13 mouse cellular contexts compared by ENCODE assay signal in the genomic region with DNA sequence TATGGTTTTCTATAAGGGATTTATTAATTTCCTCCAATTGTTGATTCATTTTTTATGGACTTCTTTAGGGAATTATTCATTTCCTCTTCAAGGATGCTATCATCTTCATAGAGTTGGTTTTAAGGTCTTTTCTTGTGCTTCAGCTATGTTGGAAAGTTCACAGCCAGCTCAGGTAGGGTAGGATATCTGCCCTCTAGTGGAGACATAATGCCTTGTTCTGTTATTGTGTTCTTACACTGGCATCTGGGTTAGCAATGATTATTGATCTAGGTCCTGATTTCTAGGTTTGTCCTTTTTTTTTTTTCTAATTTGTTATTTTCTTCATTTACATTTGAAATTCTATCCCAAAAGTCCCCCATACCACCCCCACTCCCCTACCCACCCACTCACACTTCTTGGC.
DNase-seq lines count a peak whose midpoint lies in the region; ATAC-seq and TF ChIP-seq lines count a peak whose summit lies in the region.
"Had no signal": no experiment of that assay in that cellular context is flagged by ENCODE, and none has a peak within 500 bp of the region (broad histone marks: within the 10 kb centered on the region; RNA-seq: fewer than 3 reads in every experiment).

No protein-coding gene starts in this region.

- H3K36me3 ChIP-seq in kidney, embryonic 16.5 days (ENCODE audit: insufficient read depth, low read length): no peaks in the 10 kb centered on the region
- no peaks in the 10 kb centered on the region for H3K36me3 ChIP-seq in midbrain, postnatal 0 days (ENCODE audit: insufficient read depth, low read length)
- H3K36me3 ChIP-seq in midbrain, embryonic 11.5 days (ENCODE audit: control insufficient read depth, insufficient read depth, low read length): no peaks in the 10 kb centered on the region
- no peaks in the 10 kb centered on the region for H3K36me3 ChIP-seq in stomach, postnatal 0 days (ENCODE audit: control insufficient read depth, insufficient read depth, low read length)
- H3K36me3 ChIP-seq: lung, embryonic 15.5 days had no signal

- H3K9ac ChIP-seq in kidney, embryonic 16.5 days (replicated peaks; ENCODE audit: low read length): no peak overlapping the region
- no peak overlapping the region for H3K9ac ChIP-seq in midbrain, postnatal 0 days (replicated peaks; ENCODE audit: low read length, poor library complexity, severe bottlenecking)
- H3K9ac ChIP-seq in midbrain, embryonic 11.5 days (ENCODE audit: low read length): no peak overlapping the region
- no peak overlapping the region for H3K9ac ChIP-seq in stomach, postnatal 0 days (ENCODE audit: low read length)
- H3K9ac ChIP-seq: hindbrain, embryonic 14.5 days; lung, embryonic 15.5 days had no signal

- H3K27me3 ChIP-seq in kidney, embryonic 16.5 days (ENCODE audit: insufficient read depth, low read length): no peaks in the 10 kb centered on the region
- H3K27me3 ChIP-seq in midbrain, postnatal 0 days (ENCODE audit: insufficient read depth, low read length): no peaks in the 10 kb centered on the region
- H3K27me3 ChIP-seq in midbrain, embryonic 11.5 days (ENCODE audit: control insufficient read depth, insufficient read depth, low read length): no peaks in the 10 kb centered on the region
- H3K27me3 ChIP-seq in stomach, postnatal 0 days (ENCODE audit: control insufficient read depth, insufficient read depth, low read length): no peaks in the 10 kb centered on the region
- H3K27me3 ChIP-seq: lung, embryonic 15.5 days had no signal

- no peak overlapping the region for H3K27ac ChIP-seq in kidney, embryonic 16.5 days (ENCODE audit: low read length)
- H3K27ac ChIP-seq in midbrain, postnatal 0 days (ENCODE audit: low read depth, low read length): no peak overlapping the region
- H3K27ac ChIP-seq in midbrain, embryonic 11.5 days (ENCODE audit: low read depth, low read length): no peak overlapping the region
- no peak overlapping the region for H3K27ac ChIP-seq in stomach, postnatal 0 days (replicated peaks)
- H3K27ac ChIP-seq: hindbrain, embryonic 14.5 days; lung, embryonic 15.5 days had no signal

- H3K4me2 ChIP-seq in kidney, embryonic 16.5 days (replicated peaks; ENCODE audit: low read depth, low read length): no peak overlapping the region
- no peak overlapping the region for H3K4me2 ChIP-seq in midbrain, postnatal 0 days (ENCODE audit: low read depth, low read length, poor library complexity, severe bottlenecking)
- H3K4me2 ChIP-seq in midbrain, embryonic 11.5 days: no peak overlapping the region
- no peak overlapping the region for H3K4me2 ChIP-seq in stomach, postnatal 0 days (replicated peaks; ENCODE audit: low read depth)
- H3K4me2 ChIP-seq: hindbrain, embryonic 14.5 days; lung, embryonic 15.5 days had no signal

- TF ChIP-seq CTCF in midbrain, postnatal 0 days (IDR thresholded peaks at IDR 0.05): peak; percentile 33
- peak; percentile 62 for TF ChIP-seq CTCF in stomach, postnatal 0 days (IDR thresholded peaks at IDR 0.05; ENCODE audit: low read depth)

- DNase-seq in kidney, adult 9 months: peak; percentile 11
- no peak for DNase-seq in midbrain, postnatal 0 days (ENCODE audit: low spot score)
- DNase-seq in midbrain, embryonic 11.5 days (ENCODE audit: low spot score, missing footprints): no peak
- peak; percentile 30 for DNase-seq in R1 (ENCODE audit: low read depth, low spot score)
- DNase-seq in stomach, postnatal 0 days (ENCODE audit: low spot score): no peak
- no peak for DNase-seq in adrenal gland, postnatal 4 days (ENCODE audit: low spot score in 2 of 2)
- DNase-seq: cerebellum, postnatal 10 days; kidney, postnatal 14 days; left cerebral cortex, postnatal 4 days; thymus, postnatal 14 days had no signal

- H3K4me3 ChIP-seq in kidney, embryonic 16.5 days (ENCODE audit: low read length): no peak overlapping the region
- H3K4me3 ChIP-seq in midbrain, postnatal 0 days (ENCODE audit: low read depth, low read length): no peak overlapping the region
- H3K4me3 ChIP-seq in midbrain, embryonic 11.5 days (ENCODE audit: low read depth, low read length): no peak overlapping the region
- no peak overlapping the region for H3K4me3 ChIP-seq in stomach, postnatal 0 days (ENCODE audit: low read depth, low read length)
- H3K4me3 ChIP-seq: lung, embryonic 15.5 days had no signal

- ATAC-seq in kidney, embryonic 16.5 days (ENCODE audit: low FRiP score, low TSS enrichment): no peak
- no peak for ATAC-seq in midbrain, postnatal 0 days (ENCODE audit: low FRiP score)
- ATAC-seq in midbrain, embryonic 11.5 days (ENCODE audit: low FRiP score): no peak
- no peak for ATAC-seq in stomach, postnatal 0 days (ENCODE audit: low FRiP score, low TSS enrichment)

- no peak for TF ChIP-seq EP300 in stomach, postnatal 0 days (optimal IDR thresholded peaks at IDR 0.05)

- no peaks in the 10 kb centered on the region for H3K4me1 ChIP-seq in kidney, embryonic 16.5 days (ENCODE audit: insufficient read depth, low read length)
- H3K4me1 ChIP-seq in midbrain, postnatal 0 days (ENCODE audit: insufficient read depth, low read length): no peaks in the 10 kb centered on the region
- H3K4me1 ChIP-seq in midbrain, embryonic 11.5 days (ENCODE audit: control insufficient read depth, insufficient read depth, low read length): no peaks in the 10 kb centered on the region
- no peaks in the 10 kb centered on the region for H3K4me1 ChIP-seq in stomach, postnatal 0 days (replicated peaks; ENCODE audit: control insufficient read depth, insufficient read depth)
- H3K4me1 ChIP-seq: lung, embryonic 15.5 days had no signal

- no peaks in the 10 kb centered on the region for H3K9me3 ChIP-seq in kidney, embryonic 16.5 days (ENCODE audit: low read length)
- H3K9me3 ChIP-seq in midbrain, postnatal 0 days (ENCODE audit: low read length): no peaks in the 10 kb centered on the region
- H3K9me3 ChIP-seq in midbrain, embryonic 11.5 days (ENCODE audit: control insufficient read depth, low read length): no peaks in the 10 kb centered on the region
- no peaks in the 10 kb centered on the region for H3K9me3 ChIP-seq in stomach, postnatal 0 days (ENCODE audit: control insufficient read depth, low read length)
- H3K9me3 ChIP-seq: lung, embryonic 15.5 days had no signal

Comparison
In these comparisons a context has a peak if more than half of its experiments do, and no peak if none do; other contexts are left out.
1. DNase-seq: peak in kidney, adult 9 months (single experiment) and R1 (single experiment); none in midbrain, postnatal 0 days (single experiment), midbrain, embryonic 11.5 days (single experiment), stomach, postnatal 0 days (single experiment) and adrenal gland, postnatal 4 days (0 of 2).